ENCODE assay signal across 31 mouse cellular contexts in the genomic region with DNA sequence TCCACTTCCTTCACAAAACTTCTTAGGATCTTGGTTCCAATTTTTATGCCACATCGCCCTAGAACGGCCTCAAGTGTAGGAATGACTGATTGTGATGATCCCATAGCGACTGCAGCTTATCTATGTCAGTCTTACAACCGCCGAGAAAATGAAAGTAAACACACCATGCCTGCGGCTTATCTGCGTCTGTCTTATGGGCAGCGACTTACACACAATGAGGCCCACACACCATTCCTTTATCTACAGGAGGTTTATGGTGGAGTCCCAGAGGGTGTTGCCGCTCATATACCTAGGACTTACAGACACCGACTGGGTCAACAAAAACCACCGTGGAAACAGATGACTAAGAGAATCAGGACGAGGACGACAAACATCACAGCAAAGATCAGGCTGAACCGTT.
DNase-seq lines count a peak whose midpoint lies in the region; ATAC-seq and TF ChIP-seq lines count a peak whose summit lies in the region.
"Had no signal": no experiment of that assay in that cellular context is flagged by ENCODE, and none has a peak within 500 bp of the region (broad histone marks: within the 10 kb centered on the region; RNA-seq: fewer than 3 reads in every experiment).

No protein-coding gene starts in this region.

- H3K9me3 ChIP-seq in heart, postnatal 0 days (replicated peaks; ENCODE audit: control insufficient read depth, low read length) = no peaks in the 10 kb centered on the region
- H3K9me3 ChIP-seq in intestine, postnatal 0 days (ENCODE audit: control insufficient read depth) = 0 out of 2 replicates have a peak, but pooled peaks cover 3% of the 10 kb centered on the region
- H3K9me3 ChIP-seq: embryonic facial prominence, embryonic 12.5 days; embryonic facial prominence, embryonic 15.5 days; G1E; hindbrain, embryonic 10.5 days; hindbrain, embryonic 13.5 days had no signal

- H3K9ac ChIP-seq in heart, postnatal 0 days (replicated peaks; ENCODE audit: low read depth, low read length) = no peak overlapping the region
- no peak overlapping the region for H3K9ac ChIP-seq in intestine, postnatal 0 days (ENCODE audit: low read depth, low read length)
- H3K9ac ChIP-seq: embryonic facial prominence, embryonic 12.5 days; embryonic facial prominence, embryonic 15.5 days; forebrain, postnatal 0 days; hindbrain, embryonic 13.5 days had no signal

- DNase-seq in heart, postnatal 0 days (ENCODE audit: low spot score) = no peak
- no peak for DNase-seq in heart, adult 9 months (ENCODE audit: low spot score in 2 of 2)
- peak; percentile 1 for DNase-seq in ZHBTc4 (ENCODE audit: low read depth, low spot score)
- peak; percentile 5 for DNase-seq in yolk sac, embryonic 10.5 days (ENCODE audit: low spot score)
- DNase-seq in cerebellum, postnatal 10 days = no peak
- no peak for DNase-seq in frontal cortex, postnatal 14 days (ENCODE audit: low spot score in 2 of 2)
- no peak for DNase-seq in cerebellum, postnatal 25 days
- DNase-seq: adrenal gland, adult 2 months; adrenal gland, postnatal 14 days; B cell, adult 2 months; cerebellum, adult 11 months; cerebellum, adult 2 months; cerebellum, adult 9-11 months; forebrain, postnatal 0 days; gastrocnemius, postnatal 14 days; heart, adult 18-20 months; heart, postnatal 10 days; heart, postnatal 36 days; kidney, adult 18-20 months; kidney, adult 9 months had no signal

- H3K36me3 ChIP-seq in heart, postnatal 0 days (replicated peaks; ENCODE audit: control insufficient read depth, insufficient read depth, low read length) = no peaks in the 10 kb centered on the region
- no peaks in the 10 kb centered on the region for H3K36me3 ChIP-seq in intestine, postnatal 0 days (ENCODE audit: control insufficient read depth, insufficient read depth)
- H3K36me3 ChIP-seq: embryonic facial prominence, embryonic 12.5 days; embryonic facial prominence, embryonic 15.5 days; G1E; hindbrain, embryonic 10.5 days; hindbrain, embryonic 13.5 days had no signal

- TF ChIP-seq CTCF in heart, postnatal 0 days (IDR thresholded peaks at IDR 0.05; ENCODE audit: low read depth) = no peak
- no peak for TF ChIP-seq CTCF in intestine, postnatal 0 days (IDR thresholded peaks at IDR 0.05; ENCODE audit: low read depth)

- no peaks in the 10 kb centered on the region for H3K4me1 ChIP-seq in heart, postnatal 0 days (ENCODE audit: control insufficient read depth, insufficient read depth)
- H3K4me1 ChIP-seq in intestine, postnatal 0 days (replicated peaks; ENCODE audit: control insufficient read depth, insufficient read depth, low read length) = no peaks in the 10 kb centered on the region
- H3K4me1 ChIP-seq: embryonic facial prominence, embryonic 12.5 days; embryonic facial prominence, embryonic 15.5 days; hindbrain, embryonic 10.5 days; hindbrain, embryonic 13.5 days had no signal

- no peak overlapping the region for H3K4me2 ChIP-seq in heart, postnatal 0 days (ENCODE audit: low read depth, low read length)
- peak overlapping the region; percentile 32; the same call in 1 of the 2 replicates for H3K4me2 ChIP-seq in intestine, postnatal 0 days (replicated peaks; ENCODE audit: low read depth)
- H3K4me2 ChIP-seq: embryonic facial prominence, embryonic 12.5 days; embryonic facial prominence, embryonic 15.5 days; heart, embryonic 11.5 days; hindbrain, embryonic 13.5 days had no signal

- no peak for ATAC-seq in heart, postnatal 0 days (ENCODE audit: insufficient read depth, low read depth)
- ATAC-seq in intestine, postnatal 0 days = peak; percentile 22; the same call in 1 of the 2 replicates
- ATAC-seq: forebrain, embryonic 14.5 days; forebrain, postnatal 0 days; hindbrain, embryonic 16.5 days; Patski had no signal

- 81% methylated on average over 14 of the region's 14 CpGs for WGBS in heart, postnatal 0 days
- WGBS in intestine, postnatal 0 days = 49% methylated on average over 14 of the region's 14 CpGs

- no peaks in the 10 kb centered on the region for H3K27me3 ChIP-seq in heart, postnatal 0 days (ENCODE audit: control insufficient read depth, insufficient read depth, low read length)
- no peaks in the 10 kb centered on the region for H3K27me3 ChIP-seq in intestine, postnatal 0 days (replicated peaks; ENCODE audit: control insufficient read depth, insufficient read depth, low read length)
- H3K27me3 ChIP-seq: CH12.LX; embryonic facial prominence, embryonic 12.5 days; embryonic facial prominence, embryonic 15.5 days; hindbrain, embryonic 13.5 days; Patski had no signal

- no peak for TF ChIP-seq EP300 in heart, postnatal 0 days (IDR thresholded peaks at IDR 0.05; ENCODE audit: low read depth)

- no peak overlapping the region for H3K27ac ChIP-seq in heart, postnatal 0 days (ENCODE audit: low read depth)
- no peak overlapping the region for H3K27ac ChIP-seq in intestine, postnatal 0 days (ENCODE audit: low read depth, low read length)
- H3K27ac ChIP-seq: embryonic facial prominence, embryonic 12.5 days; embryonic facial prominence, embryonic 15.5 days; hindbrain, embryonic 10.5 days; hindbrain, embryonic 13.5 days had no signal

- peak overlapping the region; percentile 13; the same call in 1 of the 2 replicates for H3K4me3 ChIP-seq in heart, postnatal 0 days (ENCODE audit: low read depth, low read length)
- 0 out of 2 replicates have a peak overlapping the region, but pooled peaks have one; percentile 7 for H3K4me3 ChIP-seq in intestine, postnatal 0 days (ENCODE audit: low read depth, low read length)
- H3K4me3 ChIP-seq: embryonic facial prominence, embryonic 12.5 days; embryonic facial prominence, embryonic 15.5 days; hindbrain, embryonic 10.5 days; hindbrain, embryonic 13.5 days had no signal

Comparison
In these comparisons a context has a peak if more than half of its experiments do, and no peak if none do; other contexts are left out.
1. DNase-seq: peak in ZHBTc4 (single experiment) and yolk sac, embryonic 10.5 days (single experiment); none in heart, postnatal 0 days (single experiment), heart, adult 9 months (0 of 2), cerebellum, postnatal 10 days (0 of 2), frontal cortex, postnatal 14 days (0 of 2) and cerebellum, postnatal 25 days (0 of 2).